Mouse (Mus musculus) cerebellum, postnatal 4 days (tissue): ENCODE measurements at regions not wholly inside any gene's neighbourhood (a gene's known extent, or its start where the extent isn't known, plus 50 kb on each side); places are given as distances from the start of the nearest gene placed in this dataset.

Source experiments
- DNase-seq, 2 experiments: peaks; one replicate each; pipeline ENCODE4 v3.0.0; 2022; ENCODE audit warnings: low spot score in 2 of 2, mixed read lengths in 1 of 2

DNA sequence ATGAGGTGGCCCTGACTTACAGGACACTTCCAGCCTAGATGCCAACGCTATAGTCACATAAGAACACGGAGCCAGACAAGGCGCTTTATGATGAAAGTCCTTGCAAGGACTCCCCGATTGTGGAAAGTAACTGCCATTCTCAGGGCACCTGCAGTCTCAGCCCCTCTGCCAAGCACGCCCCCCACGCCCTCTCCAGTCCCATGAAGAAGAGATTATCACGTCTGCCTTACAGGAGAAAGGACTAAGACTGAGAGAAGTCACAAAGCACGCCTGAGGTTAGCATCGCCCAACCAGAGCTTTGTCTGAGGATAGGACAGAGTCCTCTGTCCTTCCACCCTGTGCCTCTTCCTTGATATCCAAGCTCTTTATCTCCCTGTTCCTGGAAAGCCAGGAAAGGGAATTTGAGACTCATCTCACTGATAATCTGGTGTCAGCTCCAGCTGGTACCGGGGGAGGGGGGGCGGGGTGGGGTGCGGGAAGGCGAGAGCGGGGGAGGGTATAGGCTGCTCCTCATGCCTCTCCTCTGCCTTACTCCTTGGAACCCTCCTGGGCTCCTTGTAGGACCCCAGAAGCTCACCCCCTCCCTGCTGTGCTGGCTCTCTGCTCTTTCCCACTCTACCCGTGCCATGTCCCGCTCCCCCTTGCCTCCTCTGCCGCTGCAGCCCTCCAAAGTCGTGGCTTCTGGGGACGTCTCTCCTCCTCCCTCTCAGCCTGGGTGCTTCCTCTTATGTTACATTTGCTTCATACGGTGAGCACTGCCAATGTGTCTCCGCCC lies 224.7 kb upstream of the Nfe2l3 start:
- no peak for DNase-seq

- DNase-seq, result peak in 1 of 2 experiments; percentile 62
Observed at GRCm38 (mm10) chr6:51208660-51209396, 223.6 kb upstream of the Nfe2l3 start.

DNA sequence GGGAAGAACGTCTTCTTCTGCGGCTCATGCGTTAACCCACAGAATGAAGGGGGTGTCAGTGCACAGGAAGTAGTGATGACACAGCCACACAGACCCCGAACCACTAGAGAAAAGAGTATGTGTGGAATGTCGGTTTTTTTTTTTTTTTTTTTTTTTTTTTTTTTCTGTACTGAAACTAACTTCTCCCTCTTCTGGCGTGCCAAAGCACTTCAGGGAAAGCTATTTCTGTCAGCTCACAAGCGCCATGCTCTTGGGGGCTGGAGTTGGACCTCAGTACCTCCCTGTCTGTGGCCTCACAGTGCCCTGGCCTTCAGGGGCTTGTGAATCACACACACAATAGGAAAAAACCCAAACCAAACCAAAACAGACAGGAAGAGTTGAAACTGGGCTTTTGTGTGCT lies 221.1 kb upstream of the Nfe2l3 start:
- no peak for DNase-seq

DNA sequence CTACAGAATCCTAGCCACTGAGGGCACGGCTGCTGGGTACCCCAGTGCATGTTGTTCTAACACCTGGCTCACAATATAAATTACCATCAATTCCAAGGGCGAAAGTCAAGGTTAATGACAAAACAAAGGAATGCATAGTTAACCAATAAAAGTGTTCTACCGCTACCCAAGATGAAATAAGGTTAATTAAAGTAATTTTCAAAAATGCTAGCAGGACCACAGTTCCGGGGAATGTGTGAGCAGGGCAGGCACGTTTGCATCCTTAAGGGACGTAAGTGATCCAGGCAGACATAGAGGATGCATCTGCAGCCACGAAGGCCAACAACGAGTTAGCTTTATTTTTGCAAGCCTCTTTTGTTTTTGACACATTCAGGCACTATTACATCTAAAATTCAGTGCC lies 220.3 kb upstream of the Nfe2l3 start:
- DNase-seq, result no peak

- DNase-seq, result no peak
Observed at GRCm38 (mm10) chr6:51215371-51215770, 217.1 kb upstream of the Nfe2l3 start.

DNA sequence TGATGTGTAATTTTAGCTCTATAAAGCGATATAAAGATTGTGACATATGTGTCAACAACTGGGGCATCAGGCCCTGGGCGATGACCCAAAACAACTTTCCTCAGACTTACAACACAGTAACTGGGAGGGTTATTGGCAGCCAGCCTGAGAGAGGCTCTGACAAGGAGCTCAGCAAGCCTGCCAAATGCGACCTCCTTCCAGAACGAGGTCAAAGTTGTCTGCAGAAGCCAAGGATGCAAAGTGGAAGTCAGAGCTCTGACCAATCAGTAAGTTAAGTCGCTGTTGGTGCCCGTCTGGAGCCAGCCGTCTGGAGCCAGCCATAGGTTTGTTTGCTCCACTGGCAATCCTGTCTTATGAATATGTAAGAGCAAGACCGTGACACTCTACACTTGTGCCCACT lies 216.0 kb upstream of the Nfe2l3 start:
- peak in 1 of 2 experiments; percentile 76 for DNase-seq

DNA sequence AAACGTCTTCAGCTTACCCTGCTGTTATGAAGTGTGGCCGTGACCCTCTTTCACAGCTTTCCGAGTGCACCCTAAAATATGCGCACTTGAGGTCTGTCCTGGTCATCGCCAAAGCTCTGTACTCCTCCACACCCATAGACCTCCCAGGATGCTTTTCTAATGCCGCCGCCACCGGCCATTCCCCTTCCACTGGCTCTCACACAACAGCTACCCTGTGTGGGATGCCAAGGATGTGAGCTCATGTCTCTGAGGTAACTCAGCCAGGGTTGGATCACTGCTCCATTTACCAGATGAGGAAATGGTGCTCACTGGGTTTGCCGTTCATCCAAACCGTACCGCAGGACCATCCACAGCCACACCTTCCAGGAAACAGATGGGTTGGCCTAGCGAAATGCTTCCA lies 212.8 kb upstream of the Nfe2l3 start:
- DNase-seq, result no peak

- DNase-seq, result no peak
Observed at GRCm38 (mm10) chr6:51220778-51221177, 211.7 kb upstream of the Nfe2l3 start.

DNA sequence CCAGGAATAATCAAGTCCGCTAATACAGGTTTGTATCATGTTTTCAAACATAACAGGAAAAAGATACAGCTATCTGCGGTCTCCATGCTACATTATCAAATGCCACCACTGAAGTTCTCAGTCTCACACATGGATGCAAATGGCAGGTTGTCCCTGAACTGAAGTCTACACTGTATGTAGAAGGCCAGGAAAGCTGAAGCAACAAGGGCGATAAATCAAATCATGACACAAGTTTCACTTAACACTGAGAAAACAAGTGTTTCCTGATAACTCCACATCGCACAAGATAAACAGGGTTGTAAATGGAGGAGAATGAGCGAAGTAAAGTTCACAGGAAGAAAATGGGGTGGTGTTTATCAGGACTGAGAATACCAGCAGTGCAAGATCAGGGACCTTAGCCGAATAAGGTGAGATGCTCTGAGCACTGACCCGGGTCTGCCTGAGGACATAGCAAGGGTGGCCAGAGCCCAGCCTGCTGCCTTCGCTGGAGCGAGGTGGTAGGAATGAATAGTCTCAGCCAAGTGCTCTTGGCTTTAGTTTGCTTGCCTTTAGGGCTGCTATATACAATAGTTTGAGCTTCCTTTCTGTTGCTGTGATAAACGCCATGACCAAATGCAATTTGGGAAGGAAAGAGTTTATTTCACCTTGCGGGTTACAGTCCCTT lies 196.3 kb upstream of the Nfe2l3 start:
- no peak for DNase-seq

DNA sequence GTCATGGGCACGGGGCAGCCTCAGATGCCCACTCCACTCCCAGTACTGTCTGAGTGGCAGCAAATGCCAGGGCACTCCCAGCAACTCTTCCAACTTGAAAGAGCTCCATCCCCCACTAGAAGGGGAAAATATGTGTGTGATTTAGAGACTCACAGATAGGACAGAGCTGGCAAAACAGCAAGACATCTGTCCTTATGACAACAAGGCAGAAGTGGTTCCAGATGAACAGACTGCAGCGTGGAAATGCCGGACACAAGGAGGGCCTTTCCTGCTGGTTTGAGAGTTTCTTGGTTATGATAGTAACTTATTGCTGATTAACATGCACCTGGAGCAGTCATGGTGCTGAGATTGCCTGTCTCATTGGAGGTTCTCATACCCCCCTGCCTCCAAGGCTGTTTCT lies 192.4 kb upstream of the Nfe2l3 start:
- no peak for DNase-seq

GRCm38 (mm10) chr6:51250233-51250632 lies 182.2 kb upstream of the Nfe2l3 start:
- DNase-seq, result no peak

DNA sequence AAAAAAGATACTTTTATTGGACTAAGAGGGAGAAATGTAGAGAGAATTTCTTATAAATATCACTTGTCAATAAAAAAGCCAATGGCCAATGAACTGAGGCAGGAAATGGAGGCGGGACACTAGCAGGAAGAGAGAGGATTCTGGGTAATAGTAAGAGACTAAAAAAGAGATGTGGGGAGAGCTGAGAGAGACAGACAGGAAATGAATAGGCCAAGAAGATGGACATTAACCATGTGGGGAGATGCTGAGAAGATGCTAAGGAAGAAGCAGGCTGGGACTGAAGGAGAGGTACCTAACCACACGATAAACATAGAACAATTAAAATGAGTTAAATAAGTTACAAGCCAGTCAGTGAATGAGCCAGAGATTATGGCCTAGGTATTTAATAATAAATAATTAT lies 181.0 kb upstream of the Nfe2l3 start:
- no peak for DNase-seq

DNA sequence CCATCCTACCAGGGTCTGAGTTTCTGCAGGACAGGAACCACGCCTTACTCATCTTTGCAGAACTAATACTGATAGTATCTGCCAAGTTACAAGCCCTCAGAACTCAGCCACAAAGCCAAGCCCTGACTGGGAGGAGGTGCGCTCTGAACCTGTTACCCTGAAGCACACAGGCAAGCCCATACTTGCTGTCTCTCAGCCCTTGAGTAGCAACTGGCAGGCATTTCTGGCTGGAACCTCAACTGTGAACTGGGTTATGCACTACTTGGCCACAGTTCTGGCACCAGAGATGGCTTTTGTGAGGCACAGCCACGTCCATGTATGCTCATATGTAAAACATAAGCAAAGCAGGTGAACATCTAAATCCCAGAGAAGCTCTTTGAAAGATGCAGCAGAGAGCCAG lies 179.7 kb upstream of the Nfe2l3 start:
- no peak for DNase-seq

DNA sequence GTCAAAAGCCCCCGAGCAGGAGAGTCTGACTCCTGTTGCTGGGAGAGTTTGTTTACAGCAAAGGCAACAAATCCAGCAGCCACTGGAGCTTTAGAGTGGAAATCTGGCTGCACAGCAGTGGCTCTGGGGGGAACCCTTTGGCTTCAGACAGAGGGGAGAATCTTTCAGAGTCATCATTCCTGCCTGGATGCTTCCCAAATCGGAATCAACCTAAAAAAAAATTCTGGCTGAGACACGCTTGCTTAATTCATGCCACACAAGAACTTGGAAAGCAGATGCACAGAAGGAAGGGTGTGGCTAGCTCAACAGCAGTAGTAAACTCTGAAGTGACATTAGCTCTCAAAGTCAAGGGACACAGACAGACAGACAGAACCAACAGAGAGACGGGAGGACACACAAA lies 175.8 kb upstream of the Nfe2l3 start:
- DNase-seq, result no peak

- no peak for DNase-seq
Observed at GRCm38 (mm10) chr6:51257524-51257923, 174.9 kb upstream of the Nfe2l3 start.

DNA sequence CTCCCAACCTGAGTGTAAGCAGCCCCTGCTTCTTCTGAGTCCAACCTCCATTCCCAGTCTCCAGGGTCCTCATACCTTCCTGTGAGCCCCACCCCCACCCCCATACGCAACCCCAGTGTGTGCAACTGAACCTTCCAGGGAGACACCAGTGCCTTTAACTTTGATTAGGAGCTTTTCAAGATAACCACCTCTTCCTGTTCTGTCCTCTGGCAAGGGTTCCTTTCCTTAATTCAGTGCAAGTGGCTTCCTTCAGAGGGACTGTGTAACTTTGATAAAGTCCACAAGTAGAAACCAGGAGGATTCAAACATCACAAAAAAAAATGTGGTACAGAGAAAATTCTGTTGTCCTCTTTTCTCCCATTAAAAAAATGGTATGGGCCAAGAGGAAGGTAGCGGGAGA lies 174.2 kb upstream of the Nfe2l3 start:
- no peak for DNase-seq

DNA sequence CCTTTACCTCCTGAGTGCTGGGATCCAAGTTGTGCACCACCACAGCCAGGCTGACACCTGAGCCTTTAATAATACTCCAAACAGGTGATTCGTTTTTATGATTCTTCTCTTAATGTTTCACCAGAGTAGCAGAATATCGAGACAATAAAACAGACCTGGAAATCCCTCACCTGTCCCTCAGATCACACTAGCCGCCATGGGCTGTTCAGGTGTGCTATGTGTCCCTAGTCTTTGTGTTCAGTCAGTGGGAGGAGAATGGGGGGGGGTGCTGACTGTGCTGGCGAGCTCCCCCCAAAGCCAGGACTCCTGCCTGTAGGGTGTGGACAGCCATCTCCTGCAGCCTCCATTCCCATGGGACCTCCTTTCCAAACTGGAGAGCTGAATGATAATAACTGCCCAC lies 168.9 kb upstream of the Nfe2l3 start:
- no peak for DNase-seq

DNA sequence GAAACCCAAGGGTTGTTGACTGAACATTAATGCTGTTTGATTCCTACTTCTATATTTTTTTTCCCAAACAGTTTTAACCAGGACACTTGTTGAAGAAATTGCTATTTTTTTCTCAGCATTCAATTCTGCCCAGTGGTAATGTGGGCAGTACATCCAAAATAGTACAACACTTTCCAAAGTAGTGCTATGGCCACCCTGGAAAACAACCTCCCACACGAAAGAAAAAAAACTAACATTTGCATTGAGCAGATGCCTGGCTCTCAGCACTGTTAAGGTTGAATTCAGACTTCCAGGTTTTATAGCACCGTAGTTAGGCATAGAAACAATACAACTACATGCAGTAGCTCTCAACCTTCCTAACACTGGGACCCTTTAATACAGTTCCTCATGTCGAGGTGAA lies 167.1 kb upstream of the Nfe2l3 start:
- DNase-seq, result no peak

- no peak for DNase-seq
Observed at GRCm38 (mm10) chr6:51266721-51267120, 165.7 kb upstream of the Nfe2l3 start.

DNA sequence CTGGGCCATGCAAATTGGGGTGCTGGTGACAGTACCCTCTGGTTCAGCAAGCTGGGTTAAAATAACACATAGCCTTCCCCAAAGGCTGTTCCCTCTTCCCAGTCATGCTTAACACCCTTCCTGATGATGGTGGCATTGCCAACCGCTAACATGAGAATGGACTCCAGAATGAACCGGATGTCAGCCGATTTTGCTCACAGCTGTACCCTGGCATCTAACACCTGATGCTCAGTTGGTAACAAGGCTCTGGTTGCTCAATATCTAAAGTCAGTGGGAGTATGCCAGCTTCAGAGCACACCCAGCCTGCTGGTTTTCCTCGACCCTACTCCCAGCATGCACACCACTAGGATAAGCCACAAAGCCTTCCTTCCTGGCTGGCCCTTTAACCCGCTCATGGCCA lies 164.6 kb upstream of the Nfe2l3 start:
- DNase-seq, result no peak

DNA sequence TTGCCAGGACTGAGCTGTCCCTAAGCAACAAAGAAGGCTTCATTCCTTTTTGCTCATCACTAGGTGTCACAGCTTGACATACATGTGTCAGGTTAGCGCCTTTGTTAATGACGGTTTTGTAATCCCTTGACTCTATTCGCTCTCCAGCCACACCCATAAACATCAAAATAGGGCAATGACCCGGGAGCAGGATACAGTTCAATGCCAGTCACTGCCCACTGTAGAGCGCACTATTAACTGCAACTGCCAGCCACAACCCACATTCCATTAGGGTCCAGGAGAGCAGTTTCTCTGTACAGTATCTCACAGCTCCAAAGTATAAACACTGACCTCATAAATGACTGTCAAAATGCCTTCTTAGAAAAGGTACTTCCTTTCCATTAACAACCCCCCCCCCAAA lies 163.5 kb upstream of the Nfe2l3 start:
- DNase-seq, result no peak

DNA sequence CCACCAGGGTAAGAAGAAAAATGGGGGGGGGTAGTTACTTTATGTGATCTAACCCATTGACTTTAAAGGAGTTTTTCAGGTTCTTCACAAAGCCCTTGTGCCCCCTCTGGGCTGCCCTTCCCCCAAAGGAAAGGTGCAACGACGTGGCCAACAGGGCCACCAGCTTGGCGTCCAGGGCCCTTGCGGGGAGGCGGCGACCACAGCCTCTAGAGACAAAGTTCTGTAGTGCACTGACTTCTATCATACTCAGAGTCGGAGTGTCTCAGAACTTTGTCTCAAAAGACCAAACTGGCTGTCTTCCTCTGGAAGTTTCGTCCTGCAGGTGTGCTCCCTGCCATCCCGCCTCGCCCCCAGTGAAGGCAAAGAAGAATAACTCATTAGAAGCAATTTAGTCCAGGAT lies 162.9 kb upstream of the Nfe2l3 start:
- DNase-seq, result no peak
